Mouse (Mus musculus) bone marrow macrophage, adult 2 months (primary cell): ENCODE measurements at regions not wholly inside any gene's neighbourhood (a gene's known extent, or its start where the extent isn't known, plus 50 kb on each side); places are given as distances from the start of the nearest gene placed in this dataset.

Source experiments
- CTCF ChIP-seq: IDR thresholded peaks from 2 replicates; pipeline ENCODE4 v1.5.1; 2012; ENCODE audit warnings: low read depth, mild to moderate bottlenecking, low read length, moderate library complexity
- POLR2A ChIP-seq: IDR thresholded peaks from 2 replicates; pipeline ENCODE4 v1.6.1; 2012; ENCODE audit warnings: mild to moderate bottlenecking, low read depth, low read length, borderline replicate concordance

GRCm38 (mm10) chr9:33039221-33039790 lies 403.3 kb downstream of the Ets1 start:
- no peak for TF ChIP-seq POLR2A
- TF ChIP-seq CTCF: no peak
